ENCODE assay signal across 8 mouse cellular contexts in genomic region chr11:116852891-116853511, GRCm38 (mm10). TPM values are rescaled to one million over a fixed set of nuclear protein-coding genes. Genes with fewer than 3 reads are reported as not detected.
DNase-seq lines count a peak whose midpoint lies in the region; ATAC-seq and TF ChIP-seq lines count a peak whose summit lies in the region.

TSS of gene Srsf2 (minus strand) at chr11:116853094.

- peak within 1 kb of the TSS; percentile 99 for H3K9ac ChIP-seq in heart, embryonic 14.5 days (ENCODE audit: low read length)
- peak within 1 kb of the TSS; percentile 96 for H3K9ac ChIP-seq in liver, embryonic 14.5 days (replicated peaks)
- H3K9ac ChIP-seq in neural tube, embryonic 11.5 days (ENCODE audit: low read length): peak within 1 kb of the TSS; percentile 97
- peak within 1 kb of the TSS; percentile 98 for H3K9ac ChIP-seq in stomach, postnatal 0 days (ENCODE audit: low read length)

- no peaks in the 10 kb centered on the region for H3K27me3 ChIP-seq in heart, embryonic 14.5 days (ENCODE audit: control insufficient read depth, insufficient read depth, low read length)
- H3K27me3 ChIP-seq in liver, embryonic 14.5 days (ENCODE audit: control insufficient read depth, insufficient read depth, low read length): no peaks in the 10 kb centered on the region
- no peaks in the 10 kb centered on the region for H3K27me3 ChIP-seq in neural tube, embryonic 11.5 days (ENCODE audit: control insufficient read depth, insufficient read depth, low read length)
- no peaks in the 10 kb centered on the region for H3K27me3 ChIP-seq in stomach, postnatal 0 days (ENCODE audit: control insufficient read depth, insufficient read depth, low read length)

- no peak for TF ChIP-seq EP300 in liver, embryonic 14.5 days (IDR thresholded peaks at IDR 0.05; ENCODE audit: low read depth)
- TF ChIP-seq EP300 in stomach, postnatal 0 days (optimal IDR thresholded peaks at IDR 0.05): no peak

- peak; percentile 97 for DNase-seq in CD4-positive, CD25-positive, alpha-beta regulatory T cell, adult 2 months (ENCODE audit: low read depth, low spot score)
- DNase-seq in fibroblast of lung, adult 2 months (ENCODE audit: low read depth): peak; percentile 79
- DNase-seq in kidney, postnatal 25 days: peak; percentile 95 to 97
- peak; percentile 88 to 91 (median 89) for DNase-seq in liver, embryonic 14.5 days (ENCODE audit: low read depth in 3 of 3, low spot score in 3 of 3)
- DNase-seq in neural tube, embryonic 11.5 days (ENCODE audit: low spot score): peak; percentile 98
- DNase-seq in stomach, postnatal 0 days (ENCODE audit: low spot score): peak; percentile 96

- H3K27ac ChIP-seq in brown adipose tissue, adult 24 weeks (replicated peaks; ENCODE audit: low read depth, low read length): peak within 1 kb of the TSS; percentile 95
- H3K27ac ChIP-seq in heart, embryonic 14.5 days (replicated peaks in 1 of 2; ENCODE audit: control insufficient read depth in 1 of 2, insufficient read depth in 1 of 2, low read depth in 2 of 2, low read length in 2 of 2): peak within 1 kb of the TSS; percentile 99 to 100
- peak within 1 kb of the TSS; percentile 82 for H3K27ac ChIP-seq in liver, embryonic 14.5 days
- H3K27ac ChIP-seq in neural tube, embryonic 11.5 days (ENCODE audit: low read depth, low read length): peak within 1 kb of the TSS; percentile 97
- H3K27ac ChIP-seq in stomach, postnatal 0 days (replicated peaks): peak within 1 kb of the TSS; percentile 99

- no peaks in the 10 kb centered on the region for H3K9me3 ChIP-seq in heart, embryonic 14.5 days (ENCODE audit: control insufficient read depth, low read length)
- H3K9me3 ChIP-seq in liver, embryonic 14.5 days (ENCODE audit: control insufficient read depth, low read length): no peaks in the 10 kb centered on the region
- no peaks in the 10 kb centered on the region for H3K9me3 ChIP-seq in neural tube, embryonic 11.5 days (ENCODE audit: control insufficient read depth, low read length)
- H3K9me3 ChIP-seq in stomach, postnatal 0 days (ENCODE audit: control insufficient read depth, low read length): no peaks in the 10 kb centered on the region

- H3K36me3 ChIP-seq in heart, embryonic 14.5 days (ENCODE audit: control insufficient read depth, insufficient read depth, low read length): peaks cover 55% of the 10 kb centered on the region
- H3K36me3 ChIP-seq in liver, embryonic 14.5 days (replicated peaks; ENCODE audit: control insufficient read depth, insufficient read depth, low read depth): peaks cover 39% of the 10 kb centered on the region
- H3K36me3 ChIP-seq in neural tube, embryonic 11.5 days (ENCODE audit: control insufficient read depth, insufficient read depth, low read length): no peaks in the 10 kb centered on the region
- peaks cover 3% of the 10 kb centered on the region; the same call in 1 of the 2 replicates for H3K36me3 ChIP-seq in stomach, postnatal 0 days (ENCODE audit: control insufficient read depth, insufficient read depth, low read length)

- H3K4me2 ChIP-seq in heart, embryonic 14.5 days (ENCODE audit: low read length): peak within 1 kb of the TSS; percentile 70
- H3K4me2 ChIP-seq in liver, embryonic 14.5 days (ENCODE audit: low read depth): peak within 1 kb of the TSS; percentile 95
- H3K4me2 ChIP-seq in neural tube, embryonic 11.5 days (ENCODE audit: low read depth): peak within 1 kb of the TSS; percentile 87
- H3K4me2 ChIP-seq in stomach, postnatal 0 days (replicated peaks; ENCODE audit: low read depth): peak within 1 kb of the TSS; percentile 76

- no peaks in the 10 kb centered on the region; the same call in 1 of the 2 replicates for H3K4me1 ChIP-seq in brown adipose tissue, adult 24 weeks (ENCODE audit: control insufficient read depth, insufficient read depth, insufficient read length, low read length)
- peaks cover 2 to 26% of the 10 kb centered on the region in 2 experiments; a peak in 2 of 4 replicates for H3K4me1 ChIP-seq in heart, embryonic 14.5 days (ENCODE audit: control insufficient read depth in 2 of 2, insufficient read depth in 2 of 2, low read length in 2 of 2)
- H3K4me1 ChIP-seq in liver, embryonic 14.5 days (replicated peaks; ENCODE audit: control insufficient read depth in 2 of 2, insufficient read depth in 2 of 2, low read length in 1 of 2): peaks cover 8 to 9% of the 10 kb centered on the region in 2 experiments; a peak in 3 of 4 replicates
- peaks cover 16% of the 10 kb centered on the region for H3K4me1 ChIP-seq in neural tube, embryonic 11.5 days (ENCODE audit: control insufficient read depth, insufficient read depth, low read length)
- peaks cover 3% of the 10 kb centered on the region; the same call in 1 of the 2 replicates for H3K4me1 ChIP-seq in stomach, postnatal 0 days (replicated peaks; ENCODE audit: control insufficient read depth, insufficient read depth)

- peak; percentile 87 for ATAC-seq in heart, embryonic 14.5 days (ENCODE audit: insufficient number of reproducible peaks, insufficient read depth, low FRiP score, low read depth)
- peak; percentile 84 for ATAC-seq in liver, embryonic 14.5 days (ENCODE audit: insufficient read depth)
- ATAC-seq in neural tube, embryonic 11.5 days (ENCODE audit: insufficient read depth, low FRiP score, low TSS enrichment): peak; percentile 88
- ATAC-seq in stomach, postnatal 0 days (ENCODE audit: low FRiP score, low TSS enrichment): peak; percentile 88

- peak within 1 kb of the TSS; percentile 84 for H3K4me3 ChIP-seq in brown adipose tissue, adult 24 weeks (ENCODE audit: insufficient read depth, low read depth, low read length)
- peak within 1 kb of the TSS; percentile 92 to 98 for H3K4me3 ChIP-seq in heart, embryonic 14.5 days (ENCODE audit: control insufficient read depth in 1 of 2, insufficient read depth in 1 of 2, low read depth in 1 of 2, low read length in 2 of 2)
- H3K4me3 ChIP-seq in liver, embryonic 14.5 days (ENCODE audit: insufficient read depth in 1 of 2, low read depth in 2 of 2, low read length in 2 of 2): peak within 1 kb of the TSS; percentile 70 to 88
- peak within 1 kb of the TSS; percentile 73 for H3K4me3 ChIP-seq in neural tube, embryonic 11.5 days (ENCODE audit: low read depth, low read length)
- H3K4me3 ChIP-seq in stomach, postnatal 0 days (ENCODE audit: low read depth, low read length): peak within 1 kb of the TSS; percentile 95

- 0 out of 2 replicates have a peak, but pooled peaks have one; percentile 3 for TF ChIP-seq CTCF in liver, embryonic 14.5 days (IDR thresholded peaks at IDR 0.05; ENCODE audit: low read depth)
- TF ChIP-seq CTCF in stomach, postnatal 0 days (IDR thresholded peaks at IDR 0.05; ENCODE audit: low read depth): no peak

- WGBS in heart, embryonic 14.5 days: under 1% methylated on average over 63 of the region's 74 CpGs
- under 1% methylated on average over 73 of the region's 74 CpGs for WGBS in liver, embryonic 14.5 days (ENCODE audit: insufficient replicate concordance)
- WGBS in neural tube, embryonic 11.5 days: 0% methylated on average over 72 of the region's 74 CpGs
- WGBS in stomach, postnatal 0 days: under 1% methylated on average over 66 of the region's 74 CpGs

RNA-seq across cellular contexts. Expression of gene Srsf2, which starts in this region (rescaled TPM):
- polyA plus RNA-seq in brown adipose tissue, adult 24 weeks (2012; ENCODE audit: insufficient read depth, insufficient read length, missing spikeins): 98.3 and 130 TPM in 2 replicates
- 566 and 569 TPM in 2 replicates for polyA plus RNA-seq in heart, embryonic 14.5 days (2014; fragmentation: Nextera tagmentation; extraction: Ambion mirVana)
- polyA plus RNA-seq in liver, embryonic 14.5 days (2012; rRNA removed): 231 and 334 TPM in 2 replicates
- 426 and 459 TPM in 2 replicates for polyA plus RNA-seq in liver, embryonic 14.5 days (2014; fragmentation: Nextera tagmentation; extraction: Ambion mirVana)
- polyA plus RNA-seq in neural tube, embryonic 11.5 days (2014; fragmentation: Nextera tagmentation; extraction: Ambion mirVana): 917 and 938 TPM in 2 replicates
- 403 and 419 TPM in 2 replicates for polyA plus RNA-seq in stomach, postnatal 0 days (2015; fragmentation: Nextera tagmentation; extraction: Ambion mirVana)

Comparison
In these comparisons a context has a peak if more than half of its experiments do, and no peak if none do; other contexts are left out.
1. Peak in every context shown above with its lines: DNase-seq, ATAC-seq, H3K4me3 ChIP-seq and H3K27ac ChIP-seq.